Mouse (Mus musculus): ENCODE measurements around the gene Vamp5. TPM values are rescaled to one million over a fixed set of nuclear protein-coding genes. Genes with fewer than 3 reads are reported as not detected.

Gene Vamp5
- polyA plus RNA-seq, 1 experiment from 2014 or later, result 80.5 TPM

DNA sequence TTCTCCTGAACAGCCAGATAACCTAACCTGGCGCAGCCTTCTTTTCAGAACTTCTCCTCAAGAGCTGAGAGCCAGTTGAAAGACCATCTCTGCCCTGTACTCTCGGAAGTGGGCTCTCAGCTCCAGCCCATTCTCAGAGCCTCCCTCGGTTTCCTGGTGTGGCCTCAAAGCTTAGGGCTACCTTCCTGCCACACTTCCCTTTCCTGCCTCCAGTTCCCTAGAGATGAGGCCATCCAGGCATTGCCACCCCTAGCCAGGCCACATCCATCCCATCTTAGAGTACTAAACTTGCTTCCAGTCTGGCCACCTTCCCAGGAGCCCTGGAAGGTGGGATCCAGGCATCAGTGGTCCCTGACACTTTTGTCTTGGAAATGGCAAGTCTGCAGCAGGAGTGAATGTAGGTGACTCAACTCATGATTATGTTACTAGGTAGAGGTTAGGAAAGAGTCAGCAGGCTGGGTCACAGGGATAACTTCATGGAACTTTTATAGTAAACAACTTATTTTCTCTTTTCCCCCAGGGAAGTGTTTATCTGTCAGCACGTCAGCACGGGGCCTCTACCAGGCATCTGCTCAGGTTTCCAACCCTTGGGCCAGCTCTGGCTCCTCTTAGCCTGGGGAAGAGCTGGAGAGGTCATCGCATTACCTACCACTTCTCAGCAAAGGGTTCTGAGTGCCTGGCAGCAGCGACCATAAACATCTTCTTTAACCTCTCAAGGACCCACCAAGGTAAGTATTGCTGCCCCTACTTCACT, 714 bp downstream of the Vamp5 start:
- Histone ChIP-seq H3K9ac (replicated peaks; ENCODE audit: low read depth) (peak overlapping the region; percentile 64), H3K27me3 (replicated peaks; ENCODE audit: insufficient read depth, low read length) (no peaks in the 10 kb centered on the region), H3K27ac (ENCODE audit: low read length) (peak overlapping the region; percentile 91), H3K4me3 (ENCODE audit: low read depth, low read length) (peak overlapping the region; percentile 64), H3K36me3 (ENCODE audit: insufficient read depth, low read length) (no peaks in the 10 kb centered on the region), H3K4me1 (ENCODE audit: insufficient read depth, low read depth, low read length) (0 out of 2 replicates have a peak, but pooled peaks cover 4% of the 10 kb centered on the region), H3K4me2 (replicated peaks; ENCODE audit: low read depth, low read length) (peak overlapping the region; percentile 72), H3K9me3 (ENCODE audit: low read length) (no peaks in the 10 kb centered on the region)
- DNase-seq (ENCODE audit: low spot score) (no peak), ATAC-seq (peak; percentile 16)
- WGBS, result 23% methylated on average over 7 of the region's 7 CpGs
- TF ChIP-seq EP300 (IDR thresholded peaks at IDR 0.05) (no peak), CTCF (IDR thresholded peaks at IDR 0.05) (no peak)

DNA sequence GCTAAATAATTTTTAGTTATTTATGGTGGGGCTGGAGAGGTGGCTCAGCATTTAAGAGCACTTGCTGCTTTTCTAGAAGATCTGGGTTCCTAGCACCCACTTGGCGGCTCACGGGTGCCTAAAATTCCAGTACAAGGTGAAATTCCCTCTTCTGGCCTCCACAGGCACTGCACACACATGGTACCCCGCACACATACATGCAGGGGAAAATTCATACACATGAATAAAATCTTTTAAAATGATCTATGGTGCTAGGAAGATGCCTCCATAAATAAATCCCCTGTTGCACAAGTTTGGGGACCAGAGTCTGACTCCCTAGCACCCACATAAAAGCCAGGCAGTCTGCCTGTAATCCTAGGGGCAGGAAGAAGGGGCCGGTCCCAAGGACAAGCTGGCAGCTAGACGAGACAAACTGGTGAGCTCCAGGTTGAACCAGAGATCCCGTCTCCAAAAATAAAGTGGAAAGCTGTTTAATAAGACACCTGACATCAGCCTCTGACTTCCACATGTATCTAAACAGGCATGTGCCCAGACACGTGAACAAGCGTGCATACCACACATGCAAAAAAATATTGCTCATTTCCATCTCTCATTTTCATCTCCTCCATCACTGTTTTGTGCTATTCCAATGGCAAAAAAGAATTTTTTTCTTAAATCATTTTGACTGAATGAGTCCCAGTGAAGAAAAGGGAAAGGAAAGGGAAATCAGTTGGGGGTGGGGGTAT, 1.6 kb downstream of the Vamp5 start:
- WGBS, result 87% methylated on average over 8 of the region's 8 CpGs
- no peak overlapping the region for H3K9ac ChIP-seq (replicated peaks; ENCODE audit: low read depth)
- no peak for ATAC-seq

DNA sequence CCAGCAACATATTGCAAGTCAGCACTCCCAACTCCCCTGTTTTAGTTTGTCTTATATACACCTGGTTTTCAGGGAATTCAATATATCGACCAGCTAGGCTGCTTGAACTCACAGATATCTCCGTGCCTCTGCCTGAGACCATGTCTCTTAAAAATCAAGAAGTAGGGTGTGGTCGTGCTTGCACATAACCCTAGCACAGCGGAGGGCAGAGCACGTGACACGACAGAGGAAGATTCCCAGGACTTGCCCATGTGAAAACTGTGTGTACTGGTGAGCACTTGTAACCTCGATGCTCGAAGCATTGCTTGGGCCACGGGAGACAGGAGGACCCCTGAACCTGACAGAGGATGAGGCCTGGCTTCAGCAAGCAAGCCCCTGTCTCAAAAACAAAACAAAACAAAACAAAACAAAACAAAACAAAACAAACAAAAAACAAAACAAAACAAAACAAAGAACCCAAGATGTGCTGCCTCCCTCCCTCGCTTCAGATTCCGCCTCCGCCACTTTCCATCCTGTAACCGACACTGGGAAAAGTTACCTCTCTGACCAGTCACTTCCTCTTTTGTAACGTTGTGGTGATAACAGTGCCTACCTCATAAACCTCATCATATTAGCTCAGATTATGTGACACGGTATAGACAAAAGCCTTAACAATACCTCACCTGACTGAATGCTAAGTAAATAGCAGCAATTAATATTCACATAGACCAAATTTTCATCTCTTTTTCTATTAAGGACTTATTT, 5.3 kb downstream of the Vamp5 start:
- 56% methylated on average over 15 of the region's 15 CpGs for WGBS

More for the DNA sequence above, 1.6 kb downstream of the Vamp5 start:
- no peaks in the 10 kb centered on the region for H3K9me3 ChIP-seq (ENCODE audit: low read length)
- peak overlapping the region; percentile 72; the same call in 1 of the 2 replicates for H3K4me2 ChIP-seq (replicated peaks; ENCODE audit: low read depth, low read length)
- H3K27ac ChIP-seq (ENCODE audit: low read length), result peak overlapping the region; percentile 91
- H3K4me1 ChIP-seq (ENCODE audit: insufficient read depth, low read depth, low read length), result peaks cover 4% of the 10 kb centered on the region; the same call in 1 of the 2 replicates
- TF ChIP-seq EP300 (IDR thresholded peaks at IDR 0.05), result no peak
- no peak; the same call in 1 of the 2 replicates for TF ChIP-seq CTCF (IDR thresholded peaks at IDR 0.05)
- H3K27me3 ChIP-seq (replicated peaks; ENCODE audit: insufficient read depth, low read length), result no peaks in the 10 kb centered on the region
- H3K4me3 ChIP-seq (ENCODE audit: low read depth, low read length), result no peak overlapping the region
- DNase-seq (ENCODE audit: low spot score), result no peak
- H3K36me3 ChIP-seq (ENCODE audit: insufficient read depth, low read length), result no peaks in the 10 kb centered on the region

DNA sequence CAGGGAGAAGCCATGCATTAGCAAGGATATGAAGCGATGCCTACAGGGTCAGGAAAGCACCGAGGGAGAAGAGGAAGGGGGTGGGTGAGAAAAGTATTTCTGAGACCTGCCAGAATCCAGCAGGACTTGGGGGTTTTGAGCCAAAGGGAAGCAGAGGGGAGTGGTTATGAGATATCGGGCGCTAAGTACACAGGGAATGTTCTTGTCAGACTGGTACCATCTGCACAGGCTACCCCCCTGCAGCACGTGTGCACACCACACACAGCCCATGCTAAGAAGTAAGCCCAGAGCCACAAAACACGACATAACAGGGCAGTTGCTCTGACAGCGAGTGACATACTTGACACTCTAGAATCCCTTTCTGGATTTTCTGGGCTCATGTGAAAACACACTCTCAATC, 6.1 kb downstream of the Vamp5 start:
- peak overlapping the region; percentile 72; the same call in 1 of the 2 replicates for H3K27ac ChIP-seq (ENCODE audit: low read length)

More for the DNA sequence above, 5.3 kb downstream of the Vamp5 start:
- Histone ChIP-seq H3K27ac (ENCODE audit: low read length) (0 out of 2 replicates have a peak overlapping the region, but pooled peaks have one; percentile 20), H3K4me2 (replicated peaks; ENCODE audit: low read depth, low read length) (no peak overlapping the region), H3K36me3 (ENCODE audit: insufficient read depth, low read length) (no peaks in the 10 kb centered on the region), H3K9me3 (ENCODE audit: low read length) (no peaks in the 10 kb centered on the region), H3K9ac (replicated peaks; ENCODE audit: low read depth) (no peak overlapping the region), H3K4me1 (ENCODE audit: insufficient read depth, low read depth, low read length) (peaks cover 16% of the 10 kb centered on the region; the same call in 1 of the 2 replicates), H3K4me3 (ENCODE audit: low read depth, low read length) (no peak overlapping the region), H3K27me3 (replicated peaks; ENCODE audit: insufficient read depth, low read length) (no peaks in the 10 kb centered on the region)
- no peak for DNase-seq (ENCODE audit: low spot score)
- TF ChIP-seq CTCF (IDR thresholded peaks at IDR 0.05) (no peak), EP300 (IDR thresholded peaks at IDR 0.05) (no peak)
- ATAC-seq, result no peak

DNA sequence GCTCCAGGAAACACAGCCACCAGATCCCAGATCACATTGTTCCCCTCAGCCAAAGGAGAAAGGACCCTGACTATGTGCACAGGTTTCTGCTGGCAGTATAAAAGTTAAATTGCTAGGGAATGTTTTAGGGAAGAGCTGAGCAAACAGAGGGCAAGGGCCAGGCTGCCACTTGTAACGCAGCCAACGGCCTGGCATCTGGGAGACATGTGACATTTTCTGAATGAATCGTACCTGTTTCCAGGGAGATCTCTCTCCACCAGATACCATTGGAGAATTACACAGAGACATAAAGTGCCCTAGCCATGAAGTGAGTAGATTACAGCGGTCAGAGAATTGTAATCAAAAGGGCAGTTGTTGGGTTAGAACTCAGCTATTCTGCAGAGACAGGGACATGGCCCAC, 7.1 kb downstream of the Vamp5 start:
- Histone ChIP-seq H3K4me2 (replicated peaks; ENCODE audit: low read depth, low read length) (no peak overlapping the region), H3K9ac (replicated peaks; ENCODE audit: low read depth) (no peak overlapping the region), H3K4me3 (ENCODE audit: low read depth, low read length) (no peak overlapping the region), H3K4me1 (ENCODE audit: insufficient read depth, low read depth, low read length) (peaks cover 18% of the 10 kb centered on the region; the same call in 1 of the 2 replicates), H3K27me3 (replicated peaks; ENCODE audit: insufficient read depth, low read length) (no peaks in the 10 kb centered on the region), H3K36me3 (ENCODE audit: insufficient read depth, low read length) (no peaks in the 10 kb centered on the region), H3K9me3 (ENCODE audit: low read length) (no peaks in the 10 kb centered on the region), H3K27ac (ENCODE audit: low read length) (peak overlapping the region; percentile 72)
- DNase-seq (ENCODE audit: low spot score), result peak; percentile 81
- WGBS, result 61% methylated on average over 4 of the region's 4 CpGs
- TF ChIP-seq EP300 (IDR thresholded peaks at IDR 0.05) (peak; percentile 24; the same call in 1 of the 2 replicates), CTCF (IDR thresholded peaks at IDR 0.05) (no peak)
- peak; percentile 69 for ATAC-seq

More for the DNA sequence above, 6.1 kb downstream of the Vamp5 start:
- no peaks in the 10 kb centered on the region for H3K36me3 ChIP-seq (ENCODE audit: insufficient read depth, low read length)
- ATAC-seq (no peak), DNase-seq (ENCODE audit: low spot score) (no peak)
- peaks cover 18% of the 10 kb centered on the region; the same call in 1 of the 2 replicates for H3K4me1 ChIP-seq (ENCODE audit: insufficient read depth, low read depth, low read length)
- TF ChIP-seq CTCF (IDR thresholded peaks at IDR 0.05) (no peak), EP300 (IDR thresholded peaks at IDR 0.05) (no peak)
- WGBS, result 41% methylated on average over 7 of the region's 7 CpGs
- no peaks in the 10 kb centered on the region for H3K27me3 ChIP-seq (replicated peaks; ENCODE audit: insufficient read depth, low read length)
- H3K9ac ChIP-seq (replicated peaks; ENCODE audit: low read depth), result no peak overlapping the region
- H3K9me3 ChIP-seq (ENCODE audit: low read length), result no peaks in the 10 kb centered on the region
- no peak overlapping the region for H3K4me3 ChIP-seq (ENCODE audit: low read depth, low read length)
- H3K4me2 ChIP-seq (replicated peaks; ENCODE audit: low read depth, low read length), result no peak overlapping the region
